Mouse (Mus musculus): ENCODE data around the gene Rnf123. TPM values are rescaled to one million over a fixed set of nuclear protein-coding genes. Genes with fewer than 3 reads are reported as not detected.

The Rnf123 gene
- total RNA-seq, 1 experiment from 2014 or later: 40.5 TPM

DNA sequence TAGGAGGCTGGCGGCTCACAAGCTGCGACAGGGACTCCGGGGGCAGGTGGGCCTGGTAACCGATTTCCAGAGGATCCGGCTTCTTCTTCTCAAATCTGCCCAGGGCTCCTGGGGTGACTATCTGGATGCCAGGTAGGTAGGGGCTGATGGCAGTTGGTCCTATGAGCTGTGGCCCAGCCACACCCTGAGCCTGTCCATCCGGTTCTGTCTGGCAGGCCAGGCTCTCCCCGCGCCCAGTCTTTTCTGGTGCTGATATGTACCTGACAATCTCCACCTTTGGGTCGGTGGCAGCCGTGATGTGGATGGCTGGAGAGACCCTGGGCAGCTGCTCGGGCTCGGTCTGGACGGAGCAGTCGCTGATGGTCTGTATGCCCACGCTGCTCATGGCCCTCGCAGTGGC is 27.0 kb upstream of the Rnf123 start:
- no peak for ATAC-seq (replicated peaks in 1 of 2; ENCODE audit: insufficient read depth in 1 of 2, low FRiP score in 2 of 2, low TSS enrichment in 1 of 2, low read depth in 1 of 2, poor library complexity in 2 of 2, severe bottlenecking in 2 of 2)

DNA sequence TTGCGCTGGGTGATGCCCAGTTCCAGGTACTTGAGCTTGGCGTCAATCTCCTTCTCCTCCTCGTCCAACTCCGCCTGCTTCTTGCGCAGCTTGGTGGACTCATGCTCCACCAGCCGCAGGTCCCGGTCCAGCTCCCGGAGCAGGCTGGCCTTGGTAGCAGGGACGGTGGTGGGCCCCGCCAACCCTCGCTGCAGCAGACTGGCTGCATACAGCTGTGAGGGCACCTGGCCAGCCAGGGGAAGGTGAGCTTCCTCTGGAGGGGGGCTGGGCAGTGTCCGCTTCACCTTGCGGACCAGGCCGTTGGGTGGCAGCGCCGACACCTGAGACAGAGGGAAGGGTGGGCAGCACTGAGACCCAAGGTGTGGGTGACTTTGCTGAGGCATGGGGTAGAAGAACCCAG is 24.7 kb upstream of the Rnf123 start:
- no peak for ATAC-seq (replicated peaks in 1 of 2; ENCODE audit: insufficient read depth in 1 of 2, low FRiP score in 2 of 2, low TSS enrichment in 1 of 2, low read depth in 1 of 2, poor library complexity in 2 of 2, severe bottlenecking in 2 of 2)

DNA sequence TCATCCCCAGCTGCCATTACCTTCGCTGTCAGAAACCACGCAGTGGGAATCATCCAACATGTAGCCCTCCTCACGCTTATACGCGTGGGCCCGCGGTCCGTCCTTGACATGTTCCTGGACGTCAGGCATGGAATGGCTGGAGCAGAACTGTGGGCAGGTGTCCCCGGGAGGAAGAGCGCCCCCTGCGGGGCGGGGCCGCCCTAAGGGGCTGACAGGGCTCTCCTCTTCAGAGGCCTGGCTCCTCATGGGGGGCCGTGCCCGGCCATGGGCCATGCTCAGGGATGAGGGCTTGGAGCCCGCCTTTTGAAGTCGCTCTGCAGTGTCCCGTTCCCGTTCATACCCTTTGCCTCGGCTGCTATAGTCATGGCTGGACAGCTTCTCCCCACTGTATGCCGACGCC is 22.9 kb upstream of the Rnf123 start:
- no peak for ATAC-seq (replicated peaks in 1 of 2; ENCODE audit: insufficient read depth in 1 of 2, low FRiP score in 2 of 2, low TSS enrichment in 1 of 2, low read depth in 1 of 2, poor library complexity in 2 of 2, severe bottlenecking in 2 of 2)

DNA sequence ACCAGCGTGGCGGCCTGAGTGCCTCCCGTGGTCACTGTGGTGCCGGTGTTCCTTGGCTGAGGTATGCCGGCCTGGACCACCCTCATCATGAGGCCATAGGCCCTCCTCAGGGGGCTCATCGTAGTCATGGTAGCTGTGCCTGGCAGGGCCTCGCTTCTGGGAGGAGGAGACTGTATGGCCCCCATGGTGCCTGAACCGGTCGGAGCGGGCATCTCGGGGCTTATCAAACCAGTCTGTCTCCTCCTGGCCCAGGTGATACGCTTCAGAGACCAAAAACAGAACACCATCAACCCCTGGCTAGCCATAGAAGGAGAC is 22.4 kb upstream of the Rnf123 start:
- ATAC-seq (replicated peaks in 1 of 2; ENCODE audit: insufficient read depth in 1 of 2, low FRiP score in 2 of 2, low TSS enrichment in 1 of 2, low read depth in 1 of 2, poor library complexity in 2 of 2, severe bottlenecking in 2 of 2): no peak

DNA sequence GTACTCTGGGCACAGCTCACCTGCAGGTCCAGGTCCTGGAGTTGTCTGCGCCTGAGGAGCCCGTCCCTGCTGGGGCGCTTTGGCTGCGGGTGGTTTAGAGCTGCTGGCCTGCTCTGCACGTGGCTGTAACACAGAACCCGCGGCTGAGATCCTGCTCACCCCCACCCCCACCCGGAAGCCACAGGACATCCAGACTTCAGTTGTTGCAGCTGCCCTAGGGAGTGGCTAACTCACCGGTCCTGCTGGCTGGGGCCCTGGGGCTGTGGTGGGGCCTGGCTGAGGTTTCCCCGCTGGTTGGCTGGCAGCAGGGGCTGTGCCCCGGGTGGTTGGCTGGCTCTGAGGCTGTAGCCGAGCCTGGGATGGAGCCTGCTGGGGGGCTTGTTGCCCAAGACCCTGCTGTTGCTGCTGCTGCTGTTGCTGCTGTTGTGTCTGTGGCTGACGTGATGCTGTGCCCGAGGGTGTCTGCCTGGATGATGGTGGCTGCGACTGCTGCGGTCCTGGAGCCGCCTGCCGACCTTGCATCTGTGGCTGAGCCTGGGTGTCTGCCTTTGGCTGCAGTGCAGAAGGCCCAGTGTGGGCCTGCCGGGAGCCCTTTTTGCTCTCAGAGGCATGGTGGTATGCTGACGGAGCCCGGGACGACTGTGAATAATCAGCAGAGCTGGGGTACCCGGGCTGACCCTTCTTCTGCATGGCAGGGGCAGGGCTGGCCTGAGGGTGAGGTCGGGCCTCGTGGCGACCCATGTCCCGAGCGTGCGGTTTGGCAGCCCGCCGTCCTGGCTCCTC is 21.8 kb upstream of the Rnf123 start:
- ATAC-seq (replicated peaks in 1 of 2; ENCODE audit: insufficient read depth in 1 of 2, low FRiP score in 2 of 2, low TSS enrichment in 1 of 2, low read depth in 1 of 2, poor library complexity in 2 of 2, severe bottlenecking in 2 of 2): peak; percentile 63 to 74

DNA sequence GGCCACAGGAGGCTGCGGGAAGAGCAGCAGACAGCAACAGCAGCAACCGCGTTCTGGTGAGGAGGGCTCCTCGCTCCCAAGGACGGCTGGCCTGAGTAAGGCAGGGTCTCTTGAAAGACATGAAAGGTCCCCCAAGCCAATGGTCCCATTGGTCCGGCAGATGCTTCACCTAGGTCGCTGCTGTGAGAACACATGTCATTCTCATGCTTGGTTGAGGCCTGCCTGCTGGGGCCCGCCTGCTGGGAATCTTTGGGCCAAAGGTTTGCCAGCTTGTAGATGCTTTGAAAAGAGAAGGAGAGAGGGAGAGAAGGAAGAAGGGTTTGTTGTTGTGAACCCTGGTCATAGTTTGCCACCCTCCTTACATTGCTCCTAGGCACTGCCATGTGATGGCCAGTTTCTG is 16.5 kb upstream of the Rnf123 start:
- ATAC-seq (replicated peaks in 1 of 2; ENCODE audit: insufficient read depth in 1 of 2, low FRiP score in 2 of 2, low TSS enrichment in 1 of 2, low read depth in 1 of 2, poor library complexity in 2 of 2, severe bottlenecking in 2 of 2): no peak

DNA sequence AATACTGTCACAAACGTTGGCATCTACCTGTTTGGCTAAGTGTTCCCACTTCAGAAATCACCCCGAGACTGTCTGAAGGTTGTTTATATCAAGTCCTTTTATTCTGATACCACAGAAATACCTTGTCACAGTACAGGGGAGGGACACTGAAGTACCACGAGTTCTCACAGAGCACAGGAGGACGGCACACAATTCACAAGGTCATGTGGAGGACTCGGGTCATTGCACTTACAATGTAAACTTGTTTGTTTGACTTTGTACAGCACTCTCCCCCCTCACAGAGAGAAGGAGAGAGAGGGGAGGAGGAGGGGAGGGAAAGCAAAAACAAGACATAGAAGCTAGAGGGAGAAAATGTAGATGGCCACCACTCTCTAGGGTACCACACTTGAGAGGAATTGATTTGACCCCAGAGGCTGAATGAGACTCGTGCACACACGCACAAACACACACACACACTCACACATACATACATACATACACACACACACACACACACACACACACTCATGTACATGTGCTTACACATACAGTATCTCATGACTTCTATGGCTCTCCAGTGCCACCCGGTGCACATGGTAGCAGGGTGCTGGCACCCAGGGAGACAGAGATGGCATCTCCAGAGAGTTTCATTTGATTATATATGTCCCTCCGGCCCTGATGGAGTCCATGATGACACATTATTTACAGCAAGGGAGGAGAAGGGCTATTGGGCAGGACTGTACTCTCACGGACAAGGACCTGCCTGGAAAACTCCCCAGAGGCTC is 13.0 kb upstream of the Rnf123 start:
- ATAC-seq (replicated peaks in 1 of 2; ENCODE audit: insufficient read depth in 1 of 2, low FRiP score in 2 of 2, low TSS enrichment in 1 of 2, low read depth in 1 of 2, poor library complexity in 2 of 2, severe bottlenecking in 2 of 2): no peak

DNA sequence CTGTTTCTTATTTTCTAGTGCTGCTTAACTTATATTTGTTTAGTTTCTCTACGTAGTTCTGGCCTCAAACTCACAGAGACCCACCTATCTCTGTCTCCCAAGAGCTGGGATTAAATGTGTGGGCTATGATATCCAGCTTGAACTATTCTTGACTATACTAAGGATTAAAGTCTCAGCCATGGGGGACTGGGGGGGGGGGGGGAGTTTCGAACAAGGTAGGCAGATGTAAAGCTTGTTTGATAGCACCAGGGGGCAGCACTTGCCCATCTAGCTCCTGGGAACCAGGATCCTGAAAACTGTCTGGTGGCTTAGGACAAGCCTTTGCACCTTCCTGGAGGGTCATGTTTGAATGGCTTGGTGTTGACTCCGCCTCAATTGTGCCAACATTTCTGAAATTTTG is 12.4 kb upstream of the Rnf123 start:
- peak in 1 of 2 experiments; percentile 29; a peak in 1 of 4 replicates for ATAC-seq (replicated peaks in 1 of 2; ENCODE audit: insufficient read depth in 1 of 2, low FRiP score in 2 of 2, low TSS enrichment in 1 of 2, low read depth in 1 of 2, poor library complexity in 2 of 2, severe bottlenecking in 2 of 2)

DNA sequence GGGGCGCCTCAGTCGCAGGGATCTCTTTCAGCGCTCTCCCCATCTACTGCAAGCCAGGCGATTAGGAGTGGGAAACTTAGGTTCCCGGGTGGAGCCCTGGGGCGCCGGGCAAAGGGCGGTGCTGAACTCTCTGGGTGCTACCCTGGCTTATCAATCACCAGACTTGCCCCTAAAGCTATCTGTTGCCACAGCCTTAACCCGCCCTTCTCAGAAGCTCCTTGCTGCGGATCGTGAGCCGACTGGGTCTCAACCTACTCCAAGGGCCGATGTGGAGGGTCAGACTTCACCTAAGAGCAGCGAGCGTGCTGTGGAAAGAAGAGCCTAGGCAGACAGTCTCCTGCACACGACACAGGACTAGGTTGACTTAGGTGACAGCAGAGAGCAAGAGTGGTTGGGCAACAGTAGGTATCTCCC is 11.9 kb upstream of the Rnf123 start:
- peak in 1 of 2 experiments; percentile 30; a peak in 1 of 4 replicates for ATAC-seq (replicated peaks in 1 of 2; ENCODE audit: insufficient read depth in 1 of 2, low FRiP score in 2 of 2, low TSS enrichment in 1 of 2, low read depth in 1 of 2, poor library complexity in 2 of 2, severe bottlenecking in 2 of 2)

DNA sequence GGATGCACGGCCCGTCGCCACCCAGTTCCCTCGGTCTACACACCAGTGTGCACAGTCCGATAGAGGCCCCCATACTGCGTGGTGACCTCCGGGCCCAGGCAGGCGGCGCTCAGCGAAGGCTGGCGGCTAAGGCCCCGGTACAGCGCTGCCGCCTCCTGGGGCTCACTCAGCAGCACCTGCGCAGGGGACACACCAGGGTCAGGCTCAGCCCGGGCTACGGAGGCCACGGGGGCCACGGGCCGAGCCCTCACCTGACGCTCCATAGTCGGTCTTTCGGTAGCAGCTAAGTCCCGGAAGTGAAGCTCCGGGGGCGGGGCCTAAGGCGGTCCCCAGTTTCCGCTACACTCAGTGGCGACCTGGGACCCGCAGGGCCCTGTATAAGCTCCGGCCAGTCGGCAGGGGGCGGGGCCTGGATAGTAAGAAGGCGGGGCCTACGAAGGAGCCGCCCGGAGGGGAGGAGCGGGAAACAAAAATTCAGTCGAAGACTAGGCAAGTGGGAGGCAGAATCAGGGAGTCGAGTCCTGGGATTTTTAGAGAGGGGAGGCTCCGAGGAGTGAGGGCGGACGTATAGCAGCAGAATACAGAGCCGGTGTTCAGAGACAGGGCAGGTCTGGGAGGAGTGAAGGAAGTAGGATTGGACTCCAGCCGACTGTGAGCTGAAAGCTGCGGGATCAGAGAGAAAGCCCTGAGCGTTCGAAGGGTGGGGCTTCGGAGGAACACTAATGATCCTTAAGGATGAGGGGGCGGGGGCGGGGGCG is 11.2 kb upstream of the Rnf123 start, which contains the start of gene Apeh:
Gene Apeh, minus strand, starts transcription at position 423 of the 758 bp plus-strand sequence.
- peak; percentile 86 to 90 for ATAC-seq (replicated peaks in 1 of 2; ENCODE audit: insufficient read depth in 1 of 2, low FRiP score in 2 of 2, low TSS enrichment in 1 of 2, low read depth in 1 of 2, poor library complexity in 2 of 2, severe bottlenecking in 2 of 2)

DNA sequence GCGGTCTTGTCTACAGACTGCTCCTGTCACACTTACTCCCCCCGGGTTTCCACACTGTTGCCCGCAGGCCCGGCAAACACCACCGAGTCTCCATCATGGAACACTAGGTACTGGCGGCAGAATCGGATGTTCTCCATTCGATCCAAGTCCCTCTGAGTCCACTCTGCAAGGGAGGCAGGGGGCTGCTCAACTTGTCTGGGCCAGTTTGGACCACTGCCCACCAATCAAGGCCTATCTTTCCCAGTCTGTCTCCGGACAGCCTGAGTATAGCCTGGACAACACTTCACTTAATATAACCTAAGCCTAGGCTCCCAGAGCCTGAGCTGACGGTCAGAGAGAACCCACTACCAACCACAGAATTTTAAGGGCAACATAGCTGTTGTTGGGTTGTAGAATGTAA is 10.4 kb upstream of the Rnf123 start:
- no peak for ATAC-seq (replicated peaks in 1 of 2; ENCODE audit: insufficient read depth in 1 of 2, low FRiP score in 2 of 2, low TSS enrichment in 1 of 2, low read depth in 1 of 2, poor library complexity in 2 of 2, severe bottlenecking in 2 of 2)

DNA sequence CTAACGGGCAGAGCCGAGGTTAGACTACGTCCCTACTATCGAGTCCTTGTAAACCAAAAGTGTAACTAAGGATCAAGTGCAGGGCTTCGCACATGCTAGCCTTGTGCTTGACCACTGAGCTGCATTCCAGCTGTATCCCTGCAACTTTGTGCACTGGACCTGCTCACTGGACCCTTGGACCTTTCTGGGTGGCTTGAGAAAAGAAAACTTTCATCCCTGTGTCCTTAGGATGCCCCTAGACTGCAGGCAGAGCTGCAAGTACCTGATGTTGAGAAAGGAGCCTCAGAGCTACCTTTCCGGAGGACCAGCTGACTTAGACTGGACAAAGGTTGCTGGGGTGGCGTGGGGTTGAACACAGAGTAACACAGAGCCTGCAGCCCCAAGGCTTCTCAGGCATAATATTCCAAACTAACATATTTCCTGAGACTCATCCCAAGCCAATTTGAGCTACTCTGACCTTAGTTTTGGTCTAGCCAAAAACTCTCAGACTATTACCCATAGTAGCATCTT is 7.5 kb upstream of the Rnf123 start:
- no peak for ATAC-seq (replicated peaks in 1 of 2; ENCODE audit: insufficient read depth in 1 of 2, low FRiP score in 2 of 2, low TSS enrichment in 1 of 2, low read depth in 1 of 2, poor library complexity in 2 of 2, severe bottlenecking in 2 of 2)

DNA sequence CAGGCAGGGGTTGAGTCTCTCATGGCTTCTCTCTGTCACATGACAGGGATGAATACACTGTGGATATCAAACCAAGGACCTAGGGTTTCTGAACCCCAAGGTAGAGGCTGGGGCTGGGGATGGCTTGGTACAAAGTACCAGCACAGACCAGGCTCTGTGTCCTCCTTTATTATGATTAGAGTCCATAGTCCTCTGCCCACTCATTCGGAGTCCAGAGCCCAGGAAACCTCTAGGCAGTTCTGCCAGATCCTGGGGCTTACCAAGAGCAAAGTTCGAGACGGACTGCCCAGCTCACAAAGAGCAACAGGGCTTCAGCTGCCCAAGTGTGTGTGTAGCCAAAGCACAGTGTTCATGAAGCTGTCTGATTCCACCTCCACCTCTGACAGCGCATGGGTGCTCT is 2.1 kb upstream of the Rnf123 start:
- ATAC-seq (replicated peaks in 1 of 2; ENCODE audit: insufficient read depth in 1 of 2, low FRiP score in 2 of 2, low TSS enrichment in 1 of 2, low read depth in 1 of 2, poor library complexity in 2 of 2, severe bottlenecking in 2 of 2): no peak

DNA sequence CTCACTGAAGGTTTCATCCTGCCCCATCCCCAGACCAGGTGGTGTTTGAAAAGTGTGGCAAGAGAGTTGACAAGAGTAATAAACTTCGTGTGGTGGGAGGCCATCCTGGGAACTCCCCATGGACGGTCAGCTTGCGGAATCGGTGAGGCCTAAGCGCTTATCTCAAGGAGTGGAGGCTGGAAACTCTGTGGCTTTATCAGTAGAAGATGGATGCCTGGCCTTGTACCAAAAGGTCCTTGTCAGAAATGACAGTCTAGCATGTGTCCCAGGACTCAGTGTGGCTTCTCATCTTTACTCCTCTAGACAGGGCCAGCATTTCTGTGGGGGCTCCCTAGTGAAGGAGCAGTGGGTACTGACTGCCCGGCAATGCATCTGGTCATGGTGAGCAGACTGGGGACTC is 415 bp upstream of the Rnf123 start:
- ATAC-seq (replicated peaks in 1 of 2; ENCODE audit: insufficient read depth in 1 of 2, low FRiP score in 2 of 2, low TSS enrichment in 1 of 2, low read depth in 1 of 2, poor library complexity in 2 of 2, severe bottlenecking in 2 of 2): no peak

DNA sequence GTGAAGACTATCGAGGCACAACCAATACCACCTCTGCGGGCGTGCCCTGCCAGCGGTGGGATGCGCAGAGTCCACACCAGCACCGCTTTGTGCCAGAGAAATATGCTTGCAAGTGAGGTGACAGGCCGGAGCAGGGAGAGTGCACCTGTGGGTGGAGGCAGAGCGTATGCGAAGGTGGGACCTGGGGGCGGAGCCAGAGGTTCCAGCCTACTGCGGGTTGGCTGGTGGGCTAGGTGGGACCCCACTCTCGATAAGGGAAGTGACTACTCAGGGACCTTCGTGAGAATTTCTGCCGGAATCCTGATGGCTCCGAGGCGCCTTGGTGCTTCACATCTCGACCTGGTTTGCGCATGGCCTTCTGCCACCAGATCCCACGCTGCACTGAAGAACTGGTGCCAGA is 597 bp downstream of the Rnf123 start:
- peak in 1 of 2 experiments; percentile 3; a peak in 1 of 4 replicates for ATAC-seq (replicated peaks in 1 of 2; ENCODE audit: insufficient read depth in 1 of 2, low FRiP score in 2 of 2, low TSS enrichment in 1 of 2, low read depth in 1 of 2, poor library complexity in 2 of 2, severe bottlenecking in 2 of 2)

DNA sequence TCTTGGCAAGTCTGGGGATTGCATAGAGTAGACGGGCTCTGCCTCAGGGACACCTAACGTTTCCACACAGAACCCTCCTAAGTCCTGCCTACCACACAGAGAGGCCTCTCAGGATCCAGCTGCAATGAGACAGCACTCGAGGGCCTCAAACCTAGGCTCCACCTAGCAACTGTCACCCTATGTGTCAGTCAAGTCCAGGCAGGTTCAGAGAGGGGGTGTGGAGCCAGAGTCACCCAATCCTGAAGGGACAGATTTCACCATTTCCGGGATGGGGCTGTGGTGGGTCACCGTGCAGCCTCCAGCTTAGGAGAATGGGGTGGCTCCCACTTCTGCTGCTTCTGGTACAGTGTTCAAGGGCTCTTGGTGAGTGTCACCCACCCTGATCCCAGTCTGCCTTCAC is 3.0 kb downstream of the Rnf123 start, which contains the start of gene Mst1:
Gene Mst1, plus strand, starts transcription at position 269 of the 400 bp plus-strand sequence.
- no peak for ATAC-seq (replicated peaks in 1 of 2; ENCODE audit: insufficient read depth in 1 of 2, low FRiP score in 2 of 2, low TSS enrichment in 1 of 2, low read depth in 1 of 2, poor library complexity in 2 of 2, severe bottlenecking in 2 of 2)

DNA sequence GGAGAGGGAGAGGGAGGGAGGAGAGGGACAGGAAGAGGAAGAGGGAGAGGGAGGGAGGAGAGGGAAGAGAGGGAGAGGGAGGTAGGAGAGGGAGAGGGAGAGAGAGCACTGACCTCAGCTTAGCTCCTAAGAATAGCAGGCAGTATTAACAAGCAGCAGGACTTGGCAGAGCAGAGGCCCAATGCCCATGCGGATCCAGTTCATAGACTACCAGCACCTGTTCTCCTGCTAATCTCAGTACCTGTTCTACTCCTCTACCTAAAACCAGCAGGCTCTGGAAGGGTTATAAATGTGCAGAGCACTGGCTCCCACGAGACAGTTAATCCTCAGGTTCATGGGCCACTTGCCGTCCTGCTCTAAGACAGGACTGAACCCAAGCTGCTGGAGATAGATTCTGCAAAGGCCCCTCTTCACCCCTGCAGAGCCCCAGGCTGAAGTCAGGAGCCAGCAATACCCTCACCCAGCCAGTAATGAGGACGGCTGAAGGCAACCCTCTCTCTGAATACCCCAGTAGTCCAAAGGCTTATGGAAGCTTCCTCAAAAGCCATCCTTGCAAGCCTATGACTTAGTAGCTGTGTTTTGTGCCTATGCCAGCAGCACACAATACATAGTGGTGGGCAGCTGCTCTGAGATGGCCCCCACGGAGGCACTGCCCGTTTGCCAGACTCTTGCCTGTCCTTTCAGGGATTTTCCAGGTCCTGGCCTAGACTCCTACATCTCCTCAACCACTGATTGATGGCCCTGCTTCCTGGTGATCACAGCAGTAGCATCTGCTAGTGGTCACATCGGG is 9.8 kb downstream of the Rnf123 start:
- ATAC-seq (replicated peaks in 1 of 2; ENCODE audit: insufficient read depth in 1 of 2, low FRiP score in 2 of 2, low TSS enrichment in 1 of 2, low read depth in 1 of 2, poor library complexity in 2 of 2, severe bottlenecking in 2 of 2): no peak
